Mouse (Mus musculus): ENCODE data around the gene Ccdc157.

- no peak for TF ChIP-seq POLR2A (IDR thresholded peaks at IDR 0.05; ENCODE audit: borderline replicate concordance, insufficient read depth, low read length)
- no peak for TF ChIP-seq CTCF (IDR thresholded peaks at IDR 0.05; ENCODE audit: borderline replicate concordance, insufficient read depth, low read depth, low read length)
Observed at GRCm38 (mm10) chr11:4149886-4150285, 10.2 kb downstream of the Ccdc157 start.

Measured in cerebellum, adult 2 months (tissue).